Mouse (Mus musculus): ENCODE results near the gene Cacnb4. TPM values are rescaled to one million over a fixed set of nuclear protein-coding genes. Genes with fewer than 3 reads are reported as not detected.

Gene Cacnb4
- 0.11 to 0.19 TPM in 2 of 3 replicates, not detected in the other for total RNA-seq (2017)

- ATAC-seq (replicated peaks; ENCODE audit: insufficient number of reproducible peaks, low FRiP score, low TSS enrichment, poor library complexity, severe bottlenecking), result no peak
Observed at GRCm38 (mm10) chr2:52676023-52676912, at the start of gene Cacnb4. Cacnb4 (minus strand) TSS chr2:52676831.

GRCm38 (mm10) chr2:52720231-52721025 lies 43.8 kb upstream of the Cacnb4 start:
- no peak for ATAC-seq (replicated peaks; ENCODE audit: insufficient number of reproducible peaks, low FRiP score, low TSS enrichment, poor library complexity, severe bottlenecking)

- no peak for ATAC-seq (replicated peaks; ENCODE audit: insufficient number of reproducible peaks, low FRiP score, low TSS enrichment, poor library complexity, severe bottlenecking)
Observed at GRCm38 (mm10) chr2:52717076-52717475, 40.4 kb upstream of the Cacnb4 start.

GRCm38 (mm10) chr2:52715538-52715937 lies 38.9 kb upstream of the Cacnb4 start:
- ATAC-seq (replicated peaks; ENCODE audit: insufficient number of reproducible peaks, low FRiP score, low TSS enrichment, poor library complexity, severe bottlenecking), result no peak

GRCm38 (mm10) chr2:52714111-52714510 lies 37.5 kb upstream of the Cacnb4 start:
- no peak for ATAC-seq (replicated peaks; ENCODE audit: insufficient number of reproducible peaks, low FRiP score, low TSS enrichment, poor library complexity, severe bottlenecking)

- ATAC-seq (replicated peaks; ENCODE audit: insufficient number of reproducible peaks, low FRiP score, low TSS enrichment, poor library complexity, severe bottlenecking), result no peak
Observed at GRCm38 (mm10) chr2:52710804-52711203, 34.2 kb upstream of the Cacnb4 start.

- ATAC-seq (replicated peaks; ENCODE audit: insufficient number of reproducible peaks, low FRiP score, low TSS enrichment, poor library complexity, severe bottlenecking), result no peak
Observed at GRCm38 (mm10) chr2:52709417-52709816, 32.8 kb upstream of the Cacnb4 start.

GRCm38 (mm10) chr2:52701368-52702036 lies 24.9 kb upstream of the Cacnb4 start:
- ATAC-seq (replicated peaks; ENCODE audit: insufficient number of reproducible peaks, low FRiP score, low TSS enrichment, poor library complexity, severe bottlenecking), result no peak

GRCm38 (mm10) chr2:52700352-52700751 lies 23.7 kb upstream of the Cacnb4 start:
- ATAC-seq (replicated peaks; ENCODE audit: insufficient number of reproducible peaks, low FRiP score, low TSS enrichment, poor library complexity, severe bottlenecking), result no peak

GRCm38 (mm10) chr2:52694604-52695003 lies 18.0 kb upstream of the Cacnb4 start:
- ATAC-seq (replicated peaks; ENCODE audit: insufficient number of reproducible peaks, low FRiP score, low TSS enrichment, poor library complexity, severe bottlenecking), result no peak

- ATAC-seq (replicated peaks; ENCODE audit: insufficient number of reproducible peaks, low FRiP score, low TSS enrichment, poor library complexity, severe bottlenecking), result no peak
Observed at GRCm38 (mm10) chr2:52691745-52692144, 15.1 kb upstream of the Cacnb4 start.

- ATAC-seq (replicated peaks; ENCODE audit: insufficient number of reproducible peaks, low FRiP score, low TSS enrichment, poor library complexity, severe bottlenecking), result no peak
Observed at GRCm38 (mm10) chr2:52686601-52687000, 10.0 kb upstream of the Cacnb4 start.

GRCm38 (mm10) chr2:52677589-52677988 lies 958 bp upstream of the Cacnb4 start:
- no peak for ATAC-seq (replicated peaks; ENCODE audit: insufficient number of reproducible peaks, low FRiP score, low TSS enrichment, poor library complexity, severe bottlenecking)

GRCm38 (mm10) chr2:52676913-52677303 lies 277 bp upstream of the Cacnb4 start:
- no peak for ATAC-seq (replicated peaks; ENCODE audit: insufficient number of reproducible peaks, low FRiP score, low TSS enrichment, poor library complexity, severe bottlenecking)

GRCm38 (mm10) chr2:52675278-52675987 lies 1.2 kb downstream of the Cacnb4 start:
- no peak for ATAC-seq (replicated peaks; ENCODE audit: insufficient number of reproducible peaks, low FRiP score, low TSS enrichment, poor library complexity, severe bottlenecking)

GRCm38 (mm10) chr2:52674886-52675277 lies 1.7 kb downstream of the Cacnb4 start:
- no peak for ATAC-seq (replicated peaks; ENCODE audit: insufficient number of reproducible peaks, low FRiP score, low TSS enrichment, poor library complexity, severe bottlenecking)

GRCm38 (mm10) chr2:52673172-52673571 lies 3.5 kb downstream of the Cacnb4 start:
- ATAC-seq (replicated peaks; ENCODE audit: insufficient number of reproducible peaks, low FRiP score, low TSS enrichment, poor library complexity, severe bottlenecking), result no peak

GRCm38 (mm10) chr2:52670733-52671132 lies 5.9 kb downstream of the Cacnb4 start:
- ATAC-seq (replicated peaks; ENCODE audit: insufficient number of reproducible peaks, low FRiP score, low TSS enrichment, poor library complexity, severe bottlenecking), result no peak

GRCm38 (mm10) chr2:52668480-52668879 lies 8.2 kb downstream of the Cacnb4 start:
- no peak for ATAC-seq (replicated peaks; ENCODE audit: insufficient number of reproducible peaks, low FRiP score, low TSS enrichment, poor library complexity, severe bottlenecking)
